10 mouse cellular contexts compared by ENCODE assay signal in the genomic region with DNA sequence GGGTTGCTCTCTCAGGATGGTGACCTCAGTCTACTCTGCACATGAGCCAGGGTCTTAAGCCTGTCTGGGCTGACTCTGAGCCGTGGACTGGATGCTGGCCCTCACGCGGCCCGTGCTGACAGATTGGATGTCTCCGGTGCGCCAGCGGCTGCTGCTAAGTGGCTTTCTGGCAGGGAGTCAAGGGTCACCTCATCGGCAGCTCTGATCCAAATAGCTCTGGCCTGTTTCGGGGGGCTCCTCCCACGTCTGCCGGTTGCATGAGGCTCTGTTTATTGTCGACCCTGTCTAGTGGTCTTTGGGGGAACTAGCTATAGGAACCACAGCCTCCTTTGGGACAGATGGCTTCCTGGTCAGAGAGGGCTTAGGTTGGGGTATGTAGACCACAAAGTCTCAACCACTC. TPM values are rescaled to one million over a fixed set of nuclear protein-coding genes. Genes with fewer than 3 reads are reported as not detected.
DNase-seq lines count a peak whose midpoint lies in the region; ATAC-seq lines count a peak whose summit lies in the region.
"Had no signal": no experiment of that assay in that cellular context is flagged by ENCODE, and none has a peak within 500 bp of the region (broad histone marks: within the 10 kb centered on the region; RNA-seq: fewer than 3 reads in every experiment).

No protein-coding gene starts in this region.

- H3K36me3 ChIP-seq in hindbrain, embryonic 14.5 days (replicated peaks; ENCODE audit: control insufficient read depth, insufficient read depth) = no peaks in the 10 kb centered on the region
- no peaks in the 10 kb centered on the region for H3K36me3 ChIP-seq in hindbrain, embryonic 16.5 days (ENCODE audit: control insufficient read depth, insufficient read depth, low read length)
- H3K36me3 ChIP-seq: hindbrain, embryonic 15.5 days; midbrain, embryonic 13.5 days had no signal

- ATAC-seq in hindbrain, embryonic 14.5 days (ENCODE audit: low FRiP score) = no peak
- no peak for ATAC-seq in hindbrain, embryonic 16.5 days
- ATAC-seq in cerebellum, adult (ENCODE audit: insufficient number of reproducible peaks, low FRiP score, low TSS enrichment) = no peak
- ATAC-seq: midbrain, embryonic 13.5 days had no signal

- no peak overlapping the region for H3K4me3 ChIP-seq in hindbrain, embryonic 14.5 days (replicated peaks; ENCODE audit: low read length)
- H3K4me3 ChIP-seq in hindbrain, embryonic 16.5 days (ENCODE audit: low read length) = no peak overlapping the region
- H3K4me3 ChIP-seq: hindbrain, embryonic 15.5 days; midbrain, embryonic 13.5 days had no signal

- intact Hi-C loops in heart, postnatal 25 days (cut with DNase I) = no loop called here

- H3K9ac ChIP-seq in hindbrain, embryonic 14.5 days = no peak overlapping the region
- H3K9ac ChIP-seq in hindbrain, embryonic 16.5 days (ENCODE audit: low read depth, low read length) = no peak overlapping the region
- H3K9ac ChIP-seq: hindbrain, embryonic 15.5 days; midbrain, embryonic 13.5 days had no signal

- no peak overlapping the region for H3K27ac ChIP-seq in hindbrain, embryonic 14.5 days
- H3K27ac ChIP-seq in hindbrain, embryonic 16.5 days (ENCODE audit: low read depth, low read length) = no peak overlapping the region
- H3K27ac ChIP-seq: hindbrain, embryonic 15.5 days; midbrain, embryonic 13.5 days had no signal

- H3K9me3 ChIP-seq in hindbrain, embryonic 14.5 days (ENCODE audit: control insufficient read depth, low read length) = 0 out of 2 replicates have a peak, but pooled peaks cover 5% of the 10 kb centered on the region
- peaks cover 3% of the 10 kb centered on the region; the same call in 1 of the 2 replicates for H3K9me3 ChIP-seq in hindbrain, embryonic 16.5 days (ENCODE audit: control insufficient read depth, low read length)
- H3K9me3 ChIP-seq: hindbrain, embryonic 15.5 days had no signal

- DNase-seq in hindbrain, embryonic 14.5 days (ENCODE audit: low spot score) = peak; percentile 31
- DNase-seq in forelimb bud, embryonic 11.5 days (ENCODE audit: low read depth, low spot score) = peak; percentile 58
- DNase-seq in heart, postnatal 25 days (ENCODE audit: low spot score) = peak; percentile 50
- DNase-seq in retina, postnatal 1 day = peak; percentile 54
- no peak for DNase-seq in layer of hippocampus, postnatal 36 days
- no peak for DNase-seq in thymus, postnatal 14 days

- H3K4me2 ChIP-seq in hindbrain, embryonic 14.5 days (replicated peaks) = no peak overlapping the region
- no peak overlapping the region for H3K4me2 ChIP-seq in hindbrain, embryonic 16.5 days (ENCODE audit: low read length)
- H3K4me2 ChIP-seq: hindbrain, embryonic 15.5 days; midbrain, embryonic 13.5 days had no signal

- 61% methylated on average over 12 of the region's 12 CpGs for WGBS in hindbrain, embryonic 14.5 days
- 48% methylated on average over 12 of the region's 12 CpGs for WGBS in hindbrain, embryonic 16.5 days

- no peaks in the 10 kb centered on the region for H3K27me3 ChIP-seq in hindbrain, embryonic 14.5 days (ENCODE audit: control insufficient read depth, insufficient read depth, low read length)
- H3K27me3 ChIP-seq in hindbrain, embryonic 16.5 days (replicated peaks; ENCODE audit: control insufficient read depth, insufficient read depth, low read length) = no peaks in the 10 kb centered on the region; the same call in 1 of the 2 replicates
- H3K27me3 ChIP-seq: hindbrain, embryonic 15.5 days; midbrain, embryonic 13.5 days had no signal

- peaks cover 7% of the 10 kb centered on the region; the same call in 1 of the 2 replicates for H3K4me1 ChIP-seq in hindbrain, embryonic 14.5 days (replicated peaks; ENCODE audit: control insufficient read depth, insufficient read depth, low read length)
- peaks cover 8% of the 10 kb centered on the region for H3K4me1 ChIP-seq in hindbrain, embryonic 16.5 days (ENCODE audit: control insufficient read depth, insufficient read depth, low read depth, low read length)

RNA-seq across cellular contexts. Expression of gene Eln, which starts 41.1 kb away (rescaled TPM):
- polyA plus RNA-seq in hindbrain, embryonic 14.5 days (2014; fragmentation: Nextera tagmentation; extraction: Ambion mirVana) = 17.9 and 21.4 TPM in 2 replicates
- 25.1 and 26.7 TPM in 2 replicates for polyA plus RNA-seq in hindbrain, embryonic 16.5 days (2015; fragmentation: Nextera tagmentation; extraction: Ambion mirVana)
- 100 to 1,000 TPM; 147 to 183 TPM for total RNA-seq in heart, postnatal 25 days (2021)
- 10 to 100 TPM in 1 of 2 experiments, 1 to 10 TPM in 1; 8.9 to 11.4 TPM for total RNA-seq in layer of hippocampus, postnatal 36 days (2021)

Comparison
In these comparisons a context has a peak if more than half of its experiments do, and no peak if none do; other contexts are left out.
1. DNase-seq: peak in hindbrain, embryonic 14.5 days (single experiment), forelimb bud, embryonic 11.5 days (single experiment), heart, postnatal 25 days (single experiment) and retina, postnatal 1 day (single experiment); none in layer of hippocampus, postnatal 36 days (0 of 2) and thymus, postnatal 14 days (single experiment).
2. RNA of gene Eln, which starts 41.1 kb away (total RNA-seq): 147 to 183 TPM in heart, postnatal 25 days; 8.9 to 11.4 TPM in layer of hippocampus, postnatal 36 days; every median in the first group is over 10 times any median in the second.